Mouse (Mus musculus): ENCODE results near the gene Frmd5. TPM values are rescaled to one million over a fixed set of nuclear protein-coding genes. Genes with fewer than 3 reads are reported as not detected.

The Frmd5 gene
- polyA plus RNA-seq, 1 experiment from 2014 or later: 2.9 TPM

GRCm38 (mm10) chr2:121598249-121598648 lies 208.6 kb downstream of the Frmd5 start:
- Histone ChIP-seq H3K27ac (replicated peaks; ENCODE audit: low read depth, low read length) (0 out of 2 replicates have a peak overlapping the region, but pooled peaks have one; percentile 30), H3K9me3 (ENCODE audit: control insufficient read depth, low read length) (no peaks in the 10 kb centered on the region), H3K4me3 (ENCODE audit: low read depth, low read length) (no peak overlapping the region), H3K4me2 (ENCODE audit: low read depth, severe bottlenecking) (no peak overlapping the region), H3K27me3 (ENCODE audit: control insufficient read depth, insufficient read depth, low read length) (no peaks in the 10 kb centered on the region), H3K9ac (ENCODE audit: low read length) (no peak overlapping the region), H3K4me1 (ENCODE audit: control insufficient read depth, insufficient read depth, low read length) (peaks cover 5% of the 10 kb centered on the region), H3K36me3 (ENCODE audit: control insufficient read depth, insufficient read depth, low read length) (no peaks in the 10 kb centered on the region)
- ATAC-seq (ENCODE audit: insufficient number of reproducible peaks, low FRiP score, low TSS enrichment, low read depth): no peak
- WGBS: 49% methylated on average over 7 of the region's 7 CpGs
- DNase-seq (ENCODE audit: low spot score): no peak

- 70% methylated on average over 2 of the region's 2 CpGs for WGBS
- no peak overlapping the region for H3K27ac ChIP-seq (replicated peaks; ENCODE audit: low read depth, low read length)
- no peak overlapping the region for H3K4me2 ChIP-seq (ENCODE audit: low read depth, severe bottlenecking)
- DNase-seq (ENCODE audit: low spot score) (no peak), ATAC-seq (ENCODE audit: insufficient number of reproducible peaks, low FRiP score, low TSS enrichment, low read depth) (no peak)
- H3K36me3 ChIP-seq (ENCODE audit: control insufficient read depth, insufficient read depth, low read length): no peaks in the 10 kb centered on the region
- H3K4me3 ChIP-seq (ENCODE audit: low read depth, low read length): no peak overlapping the region
- no peaks in the 10 kb centered on the region for H3K9me3 ChIP-seq (ENCODE audit: control insufficient read depth, low read length)
- no peak overlapping the region for H3K9ac ChIP-seq (ENCODE audit: low read length)
- no peaks in the 10 kb centered on the region for H3K4me1 ChIP-seq (ENCODE audit: control insufficient read depth, insufficient read depth, low read length)
- no peaks in the 10 kb centered on the region for H3K27me3 ChIP-seq (ENCODE audit: control insufficient read depth, insufficient read depth, low read length)
Observed at GRCm38 (mm10) chr2:121596621-121597020, 210.3 kb downstream of the Frmd5 start.

GRCm38 (mm10) chr2:121594660-121595291 lies 212.1 kb downstream of the Frmd5 start:
- Histone ChIP-seq H3K4me3 (ENCODE audit: low read depth, low read length) (no peak overlapping the region), H3K4me1 (ENCODE audit: control insufficient read depth, insufficient read depth, low read length) (no peaks in the 10 kb centered on the region), H3K9me3 (ENCODE audit: control insufficient read depth, low read length) (no peaks in the 10 kb centered on the region), H3K36me3 (ENCODE audit: control insufficient read depth, insufficient read depth, low read length) (no peaks in the 10 kb centered on the region), H3K4me2 (ENCODE audit: low read depth, severe bottlenecking) (no peak overlapping the region), H3K27ac (replicated peaks; ENCODE audit: low read depth, low read length) (no peak overlapping the region), H3K9ac (ENCODE audit: low read length) (no peak overlapping the region), H3K27me3 (ENCODE audit: control insufficient read depth, insufficient read depth, low read length) (no peaks in the 10 kb centered on the region)
- 41% methylated on average over 8 of the region's 8 CpGs for WGBS
- ATAC-seq (ENCODE audit: insufficient number of reproducible peaks, low FRiP score, low TSS enrichment, low read depth) (no peak), DNase-seq (ENCODE audit: low spot score) (no peak)

- no peaks in the 10 kb centered on the region for H3K4me1 ChIP-seq (ENCODE audit: control insufficient read depth, insufficient read depth, low read length)
- H3K27me3 ChIP-seq (ENCODE audit: control insufficient read depth, insufficient read depth, low read length): no peaks in the 10 kb centered on the region
- H3K9me3 ChIP-seq (ENCODE audit: control insufficient read depth, low read length): no peaks in the 10 kb centered on the region
- H3K36me3 ChIP-seq (ENCODE audit: control insufficient read depth, insufficient read depth, low read length): no peaks in the 10 kb centered on the region
- 65% methylated on average over 3 of the region's 3 CpGs for WGBS
- no peak overlapping the region for H3K27ac ChIP-seq (replicated peaks; ENCODE audit: low read depth, low read length)
- DNase-seq (ENCODE audit: low spot score) (no peak), ATAC-seq (ENCODE audit: insufficient number of reproducible peaks, low FRiP score, low TSS enrichment, low read depth) (no peak)
- H3K9ac ChIP-seq (ENCODE audit: low read length): no peak overlapping the region
- H3K4me2 ChIP-seq (ENCODE audit: low read depth, severe bottlenecking): no peak overlapping the region
- H3K4me3 ChIP-seq (ENCODE audit: low read depth, low read length): no peak overlapping the region
Observed at GRCm38 (mm10) chr2:121594131-121594530, 212.8 kb downstream of the Frmd5 start.

GRCm38 (mm10) chr2:121588309-121588694 lies 218.6 kb downstream of the Frmd5 start:
- WGBS: 53% methylated on average over 4 of the region's 4 CpGs
- H3K36me3 ChIP-seq (ENCODE audit: control insufficient read depth, insufficient read depth, low read length): no peaks in the 10 kb centered on the region
- no peaks in the 10 kb centered on the region for H3K27me3 ChIP-seq (ENCODE audit: control insufficient read depth, insufficient read depth, low read length)
- ATAC-seq (ENCODE audit: insufficient number of reproducible peaks, low FRiP score, low TSS enrichment, low read depth) (peak; percentile 56; the same call in 1 of the 2 replicates), DNase-seq (ENCODE audit: low spot score) (no peak)
- H3K4me2 ChIP-seq (ENCODE audit: low read depth, severe bottlenecking): no peak overlapping the region; the same call in 1 of the 2 replicates
- no peak overlapping the region for H3K27ac ChIP-seq (replicated peaks; ENCODE audit: low read depth, low read length)
- H3K9ac ChIP-seq (ENCODE audit: low read length): no peak overlapping the region
- H3K4me3 ChIP-seq (ENCODE audit: low read depth, low read length): no peak overlapping the region
- no peaks in the 10 kb centered on the region for H3K9me3 ChIP-seq (ENCODE audit: control insufficient read depth, low read length)
- peaks cover 14% of the 10 kb centered on the region for H3K4me1 ChIP-seq (ENCODE audit: control insufficient read depth, insufficient read depth, low read length)

GRCm38 (mm10) chr2:121587523-121588308 lies 219.2 kb downstream of the Frmd5 start:
- Histone ChIP-seq H3K4me3 (ENCODE audit: low read depth, low read length) (no peak overlapping the region), H3K36me3 (ENCODE audit: control insufficient read depth, insufficient read depth, low read length) (no peaks in the 10 kb centered on the region), H3K9me3 (ENCODE audit: control insufficient read depth, low read length) (no peaks in the 10 kb centered on the region), H3K4me2 (ENCODE audit: low read depth, severe bottlenecking) (no peak overlapping the region; the same call in 1 of the 2 replicates), H3K9ac (ENCODE audit: low read length) (no peak overlapping the region), H3K27me3 (ENCODE audit: control insufficient read depth, insufficient read depth, low read length) (no peaks in the 10 kb centered on the region), H3K4me1 (ENCODE audit: control insufficient read depth, insufficient read depth, low read length) (peaks cover 14% of the 10 kb centered on the region), H3K27ac (replicated peaks; ENCODE audit: low read depth, low read length) (no peak overlapping the region)
- 28% methylated on average over 12 of the region's 12 CpGs for WGBS
- ATAC-seq (ENCODE audit: insufficient number of reproducible peaks, low FRiP score, low TSS enrichment, low read depth): peak; percentile 63; the same call in 1 of the 2 replicates
- DNase-seq (ENCODE audit: low spot score): peak; percentile 68

GRCm38 (mm10) chr2:121584705-121585104 lies 222.2 kb downstream of the Frmd5 start:
- Histone ChIP-seq H3K9me3 (ENCODE audit: control insufficient read depth, low read length) (no peaks in the 10 kb centered on the region), H3K4me1 (ENCODE audit: control insufficient read depth, insufficient read depth, low read length) (peaks cover 14% of the 10 kb centered on the region), H3K9ac (ENCODE audit: low read length) (no peak overlapping the region), H3K36me3 (ENCODE audit: control insufficient read depth, insufficient read depth, low read length) (no peaks in the 10 kb centered on the region), H3K27ac (replicated peaks; ENCODE audit: low read depth, low read length) (no peak overlapping the region), H3K4me3 (ENCODE audit: low read depth, low read length) (no peak overlapping the region), H3K27me3 (ENCODE audit: control insufficient read depth, insufficient read depth, low read length) (no peaks in the 10 kb centered on the region), H3K4me2 (ENCODE audit: low read depth, severe bottlenecking) (no peak overlapping the region)
- 64% methylated on average over 5 of the region's 5 CpGs for WGBS
- ATAC-seq (ENCODE audit: insufficient number of reproducible peaks, low FRiP score, low TSS enrichment, low read depth): no peak
- no peak for DNase-seq (ENCODE audit: low spot score)

- Histone ChIP-seq H3K9me3 (ENCODE audit: control insufficient read depth, low read length) (no peaks in the 10 kb centered on the region), H3K36me3 (ENCODE audit: control insufficient read depth, insufficient read depth, low read length) (no peaks in the 10 kb centered on the region), H3K4me2 (ENCODE audit: low read depth, severe bottlenecking) (no peak overlapping the region), H3K9ac (ENCODE audit: low read length) (no peak overlapping the region), H3K27ac (replicated peaks; ENCODE audit: low read depth, low read length) (no peak overlapping the region), H3K4me1 (ENCODE audit: control insufficient read depth, insufficient read depth, low read length) (peaks cover 12% of the 10 kb centered on the region), H3K27me3 (ENCODE audit: control insufficient read depth, insufficient read depth, low read length) (no peaks in the 10 kb centered on the region), H3K4me3 (ENCODE audit: low read depth, low read length) (no peak overlapping the region)
- DNase-seq (ENCODE audit: low spot score) (no peak), ATAC-seq (ENCODE audit: insufficient number of reproducible peaks, low FRiP score, low TSS enrichment, low read depth) (no peak)
- WGBS: 75% methylated on average over 13 of the region's 13 CpGs
Observed at GRCm38 (mm10) chr2:121583468-121584116, 223.3 kb downstream of the Frmd5 start.

Measured in limb, embryonic 11.5 days (tissue).